Mouse (Mus musculus) limb, embryonic 12.5 days (tissue): ENCODE data around the gene Ubash3b. TPM values are rescaled to one million over a fixed set of nuclear protein-coding genes. Genes with fewer than 3 reads are reported as not detected.

Experiments
- ATAC-seq: fragments of 200-750 bp; cut with Nextera tagmentation; 2 replicates; pipeline ENCODE4 v1.8.0; 2017; ENCODE audit warnings: low read depth, moderate TSS enrichment; ENCODE audit not compliant: insufficient number of reproducible peaks, insufficient read depth, low FRiP score, low TSS enrichment
- H3K27ac ChIP-seq: fragments of 300-500 bp; sonication (generic); 2 replicates; pipeline ENCODE4 v1.5.1; 2016; ENCODE audit warnings: mild to moderate bottlenecking, moderate library complexity
- H3K27me3 ChIP-seq: fragments of 300-500 bp; sonication (generic); 2 replicates; pipeline ENCODE4 v1.6.1; 2016; ENCODE audit warnings: mild to moderate bottlenecking, moderate library complexity
- H3K36me3 ChIP-seq: fragments of 300-500 bp; sonication (generic); 2 replicates; pipeline ENCODE4 v1.6.1; 2016; ENCODE audit warnings: mild to moderate bottlenecking, moderate library complexity
- H3K4me1 ChIP-seq: fragments of 300-500 bp; sonication (generic); replicated peaks from 2 replicates; pipeline ENCODE4 v1.6.1; 2016
- H3K4me2 ChIP-seq: fragments of 300-500 bp; sonication (generic); 2 replicates; pipeline ENCODE4 v1.6.1; 2016; ENCODE audit warnings: mild to moderate bottlenecking, moderate library complexity
- H3K4me3 ChIP-seq: fragments of 300-500 bp; sonication (generic); replicated peaks from 2 replicates; pipeline ENCODE4 v1.5.1; 2016; ENCODE audit warnings: mild to moderate bottlenecking
- H3K9ac ChIP-seq: fragments of 300-500 bp; sonication (generic); replicated peaks from 2 replicates; pipeline ENCODE4 v1.6.1; 2016; ENCODE audit warnings: mild to moderate bottlenecking, moderate library complexity
- H3K9me3 ChIP-seq: fragments of 300-500 bp; sonication (generic); 2 replicates; pipeline ENCODE4 v1.6.1; 2016; ENCODE audit warnings: mild to moderate bottlenecking, moderate library complexity
- WGBS: fragments of 180-500 bp; shearing (Covaris S2); methylation state at CpG from one replicate; pipeline ENCODE4 v1.1.7; 2016; 5-methylcytosine and 5-hydroxymethylcytosine counted together
- polyA plus RNA-seq: library from polyadenylated mRNA; unstranded; fragments of >200 nt; fragmentation: Nextera tagmentation; extraction: Ambion mirVana; gene quantifications from 2 replicates; pipeline ENCODE4 v1.2.1, GENCODE M21; 2016

Gene Ubash3b
- polyA plus RNA-seq: 6.5 and 7.8 TPM in 2 replicates

- ATAC-seq: no peak
- Histone ChIP-seq H3K9me3 (0 out of 2 replicates have a peak, but pooled peaks cover 6% of the 10 kb centered on the region), H3K36me3 (no peaks in the 10 kb centered on the region), H3K27ac (no peak within 1 kb of the TSS), H3K27me3 (peaks cover 15% of the 10 kb centered on the region; the same call in 1 of the 2 replicates), H3K9ac (no peak within 1 kb of the TSS), H3K4me3 (no peak within 1 kb of the TSS), H3K4me2 (no peak within 1 kb of the TSS), H3K4me1 (peaks cover 12% of the 10 kb centered on the region)
- 82% methylated on average over 6 of the region's 6 CpGs for WGBS
Observed at GRCm38 (mm10) chr9:41161413-41161812, at the start of gene Ubash3b. Ubash3b (minus strand) TSS chr9:41161697.

- WGBS: 7% methylated on average over 28 of the region's 28 CpGs
- peak; percentile 54 for ATAC-seq
- 0 out of 2 replicates have a peak overlapping the region, but pooled peaks have one; percentile 42 for H3K9ac ChIP-seq
Observed at GRCm38 (mm10) chr9:41207130-41208104, 45.9 kb upstream of the Ubash3b start.

GRCm38 (mm10) chr9:41206717-41207116, 45.2 kb upstream of the Ubash3b start:
- Histone ChIP-seq H3K27me3 (no peaks in the 10 kb centered on the region), H3K4me3 (no peak overlapping the region), H3K9ac (no peak overlapping the region), H3K27ac (peak overlapping the region; percentile 86; the same call in 1 of the 2 replicates), H3K4me1 (peaks cover 14% of the 10 kb centered on the region), H3K4me2 (peak overlapping the region; percentile 49; the same call in 1 of the 2 replicates), H3K9me3 (no peaks in the 10 kb centered on the region), H3K36me3 (no peaks in the 10 kb centered on the region)
- ATAC-seq: 0 out of 2 replicates have a peak, but pooled peaks have one; percentile 13
- WGBS: 86% methylated on average over 12 of the region's 12 CpGs

More at GRCm38 (mm10) chr9:41207130-41208104, 45.9 kb upstream of the Ubash3b start:
- Histone ChIP-seq H3K27ac (peak overlapping the region; percentile 86), H3K4me1 (peaks cover 21% of the 10 kb centered on the region), H3K27me3 (no peaks in the 10 kb centered on the region), H3K36me3 (no peaks in the 10 kb centered on the region), H3K4me3 (peak overlapping the region; percentile 29), H3K9me3 (no peaks in the 10 kb centered on the region), H3K4me2 (peak overlapping the region; percentile 49)

- 63% methylated on average over 3 of the region's 3 CpGs for WGBS
- Histone ChIP-seq H3K27ac (no peak overlapping the region), H3K4me1 (no peaks in the 10 kb centered on the region), H3K4me3 (no peak overlapping the region), H3K9ac (no peak overlapping the region), H3K36me3 (no peaks in the 10 kb centered on the region), H3K4me2 (no peak overlapping the region), H3K27me3 (no peaks in the 10 kb centered on the region), H3K9me3 (no peaks in the 10 kb centered on the region)
- ATAC-seq: no peak
Observed at GRCm38 (mm10) chr9:41205267-41205666, 43.8 kb upstream of the Ubash3b start.

GRCm38 (mm10) chr9:41199456-41200252, 38.2 kb upstream of the Ubash3b start:
- H3K27ac ChIP-seq: no peak overlapping the region
- H3K9ac ChIP-seq: no peak overlapping the region
- 84% methylated on average over 22 of the region's 22 CpGs for WGBS
- H3K36me3 ChIP-seq: no peaks in the 10 kb centered on the region
- ATAC-seq: no peak
- H3K9me3 ChIP-seq: no peaks in the 10 kb centered on the region
- H3K4me1 ChIP-seq: peaks cover 14% of the 10 kb centered on the region
- no peak overlapping the region for H3K4me2 ChIP-seq
- no peaks in the 10 kb centered on the region for H3K27me3 ChIP-seq
- no peak overlapping the region for H3K4me3 ChIP-seq

- WGBS: 64% methylated on average over 12 of the region's 12 CpGs
- Histone ChIP-seq H3K36me3 (no peaks in the 10 kb centered on the region), H3K27ac (no peak overlapping the region), H3K4me2 (no peak overlapping the region), H3K9ac (no peak overlapping the region), H3K4me3 (no peak overlapping the region), H3K4me1 (peaks cover 14% of the 10 kb centered on the region), H3K27me3 (no peaks in the 10 kb centered on the region), H3K9me3 (no peaks in the 10 kb centered on the region)
- no peak for ATAC-seq
Observed at GRCm38 (mm10) chr9:41198501-41199265, 37.2 kb upstream of the Ubash3b start.

- WGBS: 87% methylated on average over 10 of the region's 10 CpGs
- no peaks in the 10 kb centered on the region for H3K9me3 ChIP-seq
- H3K27me3 ChIP-seq: no peaks in the 10 kb centered on the region
- no peak overlapping the region for H3K9ac ChIP-seq
- H3K36me3 ChIP-seq: no peaks in the 10 kb centered on the region
- no peak for ATAC-seq
- no peak overlapping the region for H3K4me2 ChIP-seq
- H3K4me3 ChIP-seq: no peak overlapping the region
- H3K27ac ChIP-seq: no peak overlapping the region
- H3K4me1 ChIP-seq: peaks cover 18% of the 10 kb centered on the region
Observed at GRCm38 (mm10) chr9:41195742-41196311, 34.3 kb upstream of the Ubash3b start.

GRCm38 (mm10) chr9:41191651-41192210, 30.2 kb upstream of the Ubash3b start:
- WGBS: 65% methylated on average over 9 of the region's 9 CpGs
- Histone ChIP-seq H3K9me3 (no peaks in the 10 kb centered on the region), H3K27ac (peak overlapping the region; percentile 46), H3K4me3 (no peak overlapping the region), H3K4me1 (0 out of 2 replicates have a peak, but pooled peaks cover 5% of the 10 kb centered on the region), H3K4me2 (no peak overlapping the region), H3K9ac (no peak overlapping the region), H3K27me3 (no peaks in the 10 kb centered on the region), H3K36me3 (no peaks in the 10 kb centered on the region)
- ATAC-seq: no peak

GRCm38 (mm10) chr9:41190745-41191482, 29.4 kb upstream of the Ubash3b start:
- peak; percentile 72; the same call in 1 of the 2 replicates for ATAC-seq
- 25% methylated on average over 9 of the region's 9 CpGs for WGBS
- Histone ChIP-seq H3K27ac (peak overlapping the region; percentile 46), H3K36me3 (no peaks in the 10 kb centered on the region), H3K4me2 (no peak overlapping the region), H3K4me1 (0 out of 2 replicates have a peak, but pooled peaks cover 5% of the 10 kb centered on the region), H3K27me3 (no peaks in the 10 kb centered on the region), H3K9ac (no peak overlapping the region), H3K9me3 (no peaks in the 10 kb centered on the region), H3K4me3 (no peak overlapping the region)
